Mouse (Mus musculus): Measurements from ENCODE around the gene Frmd4b. TPM values are rescaled to one million over a fixed set of nuclear protein-coding genes. Genes with fewer than 3 reads are reported as not detected.

The Frmd4b gene
- polyA plus RNA-seq, 1 experiment from 2014 or later: 14.0 TPM

DNA sequence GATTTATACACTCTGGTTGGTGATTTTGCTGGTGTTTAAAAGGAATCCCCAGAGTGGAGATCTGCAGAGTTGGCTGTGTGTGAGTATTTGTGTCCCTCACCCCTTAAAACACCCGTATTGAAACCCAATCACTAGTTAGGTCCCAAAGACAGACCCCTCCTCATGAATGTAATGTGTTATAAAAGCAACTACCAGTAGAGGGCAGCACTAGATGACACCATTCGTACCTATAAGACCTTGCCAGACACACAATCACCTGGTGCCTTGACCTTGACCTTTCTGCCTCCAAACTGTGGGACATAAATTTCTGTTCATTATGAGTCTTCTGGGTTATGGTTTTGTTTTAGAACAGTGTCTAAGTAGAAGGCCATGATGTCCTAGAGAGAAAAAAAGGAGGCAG lies 96.8 kb downstream of the Frmd4b start:
- H3K4me3 ChIP-seq (replicated peaks; ENCODE audit: low read depth, low read length): no peak overlapping the region
- ATAC-seq (replicated peaks; ENCODE audit: low FRiP score, low read depth): no peak
- H3K9me3 ChIP-seq (replicated peaks; ENCODE audit: low read length): no peaks in the 10 kb centered on the region
- WGBS: 51% methylated on average over 2 of the region's 2 CpGs
- no peak overlapping the region for H3K27ac ChIP-seq
- peak; percentile 58 for TF ChIP-seq CTCF (IDR thresholded peaks at IDR 0.05; ENCODE audit: low read depth)
- H3K36me3 ChIP-seq (ENCODE audit: insufficient read depth, low read length): no peaks in the 10 kb centered on the region
- peaks cover 7% of the 10 kb centered on the region; the same call in 1 of the 2 replicates for H3K4me1 ChIP-seq (replicated peaks; ENCODE audit: insufficient read depth, low read length)
- peak; percentile 43 for DNase-seq (ENCODE audit: low spot score)
- H3K9ac ChIP-seq (ENCODE audit: low read depth, low read length): no peak overlapping the region
- no peaks in the 10 kb centered on the region for H3K27me3 ChIP-seq (ENCODE audit: insufficient read depth, low read length)
- no peak overlapping the region for H3K4me2 ChIP-seq (ENCODE audit: low read length)

DNA sequence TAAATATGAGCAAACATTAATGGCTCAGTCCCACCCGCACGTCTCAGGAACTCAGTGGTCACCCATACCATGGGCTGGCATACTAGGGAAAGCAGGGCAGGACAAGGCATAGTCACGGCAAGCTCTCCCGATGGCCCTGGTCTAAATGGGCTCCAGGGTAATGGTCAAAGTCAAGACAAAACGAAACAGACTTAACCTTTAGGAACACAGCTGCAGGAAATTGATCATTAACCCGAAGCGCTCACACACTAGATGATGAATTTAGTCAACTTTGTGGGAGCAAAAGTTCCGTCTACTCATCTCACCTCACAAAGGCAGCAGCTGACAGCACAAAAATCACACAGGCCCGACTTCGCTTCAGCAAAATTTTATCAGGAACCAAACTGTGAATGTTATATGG lies 97.8 kb downstream of the Frmd4b start:
- no peak overlapping the region for H3K4me2 ChIP-seq (ENCODE audit: low read length)
- H3K27me3 ChIP-seq (ENCODE audit: insufficient read depth, low read length): no peaks in the 10 kb centered on the region
- WGBS: 72% methylated on average over 10 of the region's 10 CpGs
- no peak overlapping the region for H3K9ac ChIP-seq (ENCODE audit: low read depth, low read length)
- H3K27ac ChIP-seq: no peak overlapping the region
- H3K4me1 ChIP-seq (replicated peaks; ENCODE audit: insufficient read depth, low read length): peaks cover 7% of the 10 kb centered on the region; the same call in 1 of the 2 replicates
- no peaks in the 10 kb centered on the region for H3K9me3 ChIP-seq (replicated peaks; ENCODE audit: low read length)
- ATAC-seq (replicated peaks; ENCODE audit: low FRiP score, low read depth) (no peak), DNase-seq (ENCODE audit: low spot score) (no peak)
- H3K4me3 ChIP-seq (replicated peaks; ENCODE audit: low read depth, low read length): no peak overlapping the region
- TF ChIP-seq CTCF (IDR thresholded peaks at IDR 0.05; ENCODE audit: low read depth): no peak
- no peaks in the 10 kb centered on the region for H3K36me3 ChIP-seq (ENCODE audit: insufficient read depth, low read length)

DNA sequence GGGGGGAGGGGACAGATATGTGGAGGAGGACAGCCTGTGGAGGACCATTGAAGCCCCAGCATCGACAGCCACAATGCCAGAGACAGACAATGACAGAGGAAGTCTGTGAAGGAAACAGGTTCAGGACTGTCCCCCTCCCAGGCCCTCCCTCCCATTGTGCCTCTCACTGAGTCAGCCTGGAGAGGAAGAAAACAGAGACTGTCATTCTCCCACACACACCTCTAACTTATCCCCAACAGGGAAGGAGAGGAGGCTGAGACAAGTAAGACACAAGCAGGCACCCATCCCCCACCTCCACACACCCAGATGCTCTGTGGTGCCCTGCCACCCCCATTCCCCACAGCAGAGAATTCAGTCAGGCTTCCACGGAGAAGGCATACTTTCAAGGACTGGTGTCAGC lies 98.9 kb downstream of the Frmd4b start:
- Histone ChIP-seq H3K4me1 (replicated peaks; ENCODE audit: insufficient read depth, low read length) (peaks cover 7% of the 10 kb centered on the region; the same call in 1 of the 2 replicates), H3K27me3 (ENCODE audit: insufficient read depth, low read length) (no peaks in the 10 kb centered on the region), H3K4me3 (replicated peaks; ENCODE audit: low read depth, low read length) (no peak overlapping the region), H3K4me2 (ENCODE audit: low read length) (no peak overlapping the region), H3K27ac (0 out of 2 replicates have a peak overlapping the region, but pooled peaks have one; percentile 15), H3K36me3 (ENCODE audit: insufficient read depth, low read length) (no peaks in the 10 kb centered on the region), H3K9me3 (replicated peaks; ENCODE audit: low read length) (no peaks in the 10 kb centered on the region), H3K9ac (ENCODE audit: low read depth, low read length) (no peak overlapping the region)
- ATAC-seq (replicated peaks; ENCODE audit: low FRiP score, low read depth) (0 out of 2 replicates have a peak, but pooled peaks have one; percentile 33), DNase-seq (ENCODE audit: low spot score) (no peak)
- TF ChIP-seq CTCF (IDR thresholded peaks at IDR 0.05; ENCODE audit: low read depth): no peak
- 14% methylated on average over 2 of the region's 2 CpGs for WGBS

DNA sequence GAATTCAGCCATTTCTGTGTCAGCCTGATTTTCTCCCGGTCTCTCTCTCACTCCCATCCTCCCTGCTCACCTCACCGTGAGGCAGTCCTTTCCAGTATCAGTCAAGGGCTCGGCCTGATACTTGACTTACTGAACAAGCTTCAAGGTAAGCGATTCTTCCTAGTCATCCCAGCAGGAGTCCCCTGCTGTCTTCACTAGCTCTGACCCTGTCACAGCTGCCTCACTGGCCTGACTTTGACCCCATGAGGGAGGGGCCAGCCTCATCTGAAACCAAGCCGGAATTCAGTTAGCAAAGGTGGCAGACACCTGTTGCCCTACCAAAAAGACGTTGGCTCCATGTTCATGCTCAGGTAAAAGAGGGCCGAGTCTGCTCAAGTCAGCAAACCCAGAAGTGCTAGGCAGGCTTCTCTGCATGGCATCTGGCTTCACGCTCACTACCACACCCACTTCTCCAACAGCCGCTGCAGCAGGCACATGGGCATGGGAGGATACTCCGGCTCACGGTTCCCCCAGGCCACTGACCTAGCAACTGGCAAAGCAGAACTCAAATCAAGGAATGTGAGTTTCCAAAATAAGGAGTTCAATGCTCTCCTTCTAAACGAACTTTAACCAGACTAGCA lies 99.6 kb downstream of the Frmd4b start:
- Histone ChIP-seq H3K9ac (ENCODE audit: low read depth, low read length) (0 out of 2 replicates have a peak overlapping the region, but pooled peaks have one; percentile 2), H3K4me3 (replicated peaks; ENCODE audit: low read depth, low read length) (no peak overlapping the region), H3K4me2 (ENCODE audit: low read length) (no peak overlapping the region), H3K9me3 (replicated peaks; ENCODE audit: low read length) (no peaks in the 10 kb centered on the region), H3K4me1 (replicated peaks; ENCODE audit: insufficient read depth, low read length) (peaks cover 7% of the 10 kb centered on the region; the same call in 1 of the 2 replicates), H3K27ac (no peak overlapping the region), H3K27me3 (ENCODE audit: insufficient read depth, low read length) (no peaks in the 10 kb centered on the region), H3K36me3 (ENCODE audit: insufficient read depth, low read length) (no peaks in the 10 kb centered on the region)
- DNase-seq (ENCODE audit: low spot score): no peak
- no peak for TF ChIP-seq CTCF (IDR thresholded peaks at IDR 0.05; ENCODE audit: low read depth)
- WGBS: 47% methylated on average over 12 of the region's 12 CpGs
- ATAC-seq (replicated peaks; ENCODE audit: low FRiP score, low read depth): 0 out of 2 replicates have a peak, but pooled peaks have one; percentile 31

DNA sequence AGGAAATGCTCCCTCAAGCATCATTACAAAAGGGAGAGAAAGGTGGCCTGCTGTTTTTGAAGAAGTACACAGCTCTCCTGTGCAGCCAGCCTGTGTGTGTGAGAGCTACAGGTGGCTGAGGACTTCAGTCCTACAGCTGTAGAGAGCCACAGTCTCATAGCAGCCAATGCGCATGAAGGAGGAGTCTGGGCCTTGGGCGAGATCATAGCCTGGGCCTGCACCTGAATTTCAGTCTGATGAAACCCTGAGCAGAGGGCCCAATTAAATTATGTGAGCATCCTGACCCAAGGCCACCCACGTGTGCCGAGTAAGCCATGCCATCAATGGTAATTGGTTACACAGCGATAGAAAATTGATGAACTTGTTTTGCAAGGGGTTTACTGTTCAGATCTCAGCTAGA lies 100.4 kb downstream of the Frmd4b start:
- Histone ChIP-seq H3K4me3 (replicated peaks; ENCODE audit: low read depth, low read length) (no peak overlapping the region), H3K36me3 (ENCODE audit: insufficient read depth, low read length) (no peaks in the 10 kb centered on the region), H3K4me1 (replicated peaks; ENCODE audit: insufficient read depth, low read length) (peaks cover 7% of the 10 kb centered on the region; the same call in 1 of the 2 replicates), H3K27me3 (ENCODE audit: insufficient read depth, low read length) (no peaks in the 10 kb centered on the region), H3K9me3 (replicated peaks; ENCODE audit: low read length) (no peaks in the 10 kb centered on the region), H3K9ac (ENCODE audit: low read depth, low read length) (no peak overlapping the region), H3K4me2 (ENCODE audit: low read length) (no peak overlapping the region), H3K27ac (no peak overlapping the region)
- ATAC-seq (replicated peaks; ENCODE audit: low FRiP score, low read depth) (no peak), DNase-seq (ENCODE audit: low spot score) (no peak)
- TF ChIP-seq CTCF (IDR thresholded peaks at IDR 0.05; ENCODE audit: low read depth): no peak
- 80% methylated on average over 5 of the region's 5 CpGs for WGBS

DNA sequence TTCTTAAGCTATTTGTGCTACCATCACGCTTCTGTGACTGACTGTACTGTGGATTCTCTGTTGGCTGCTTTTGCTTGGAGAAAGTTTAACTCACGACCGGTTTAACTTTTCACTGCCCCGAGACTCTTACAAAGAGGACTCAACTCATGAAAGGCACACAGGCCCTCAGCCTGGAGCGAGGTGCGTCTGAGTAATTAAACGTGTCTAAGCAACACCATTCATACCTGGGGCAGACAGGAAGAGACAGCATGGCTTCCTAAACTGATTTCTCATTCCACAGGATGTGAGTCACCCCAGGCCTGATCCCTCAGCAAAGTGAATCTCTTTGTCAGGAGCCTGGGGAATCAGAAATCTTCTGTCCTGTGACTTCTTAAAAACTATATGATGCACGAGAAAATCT lies 106.6 kb downstream of the Frmd4b start:
- Histone ChIP-seq H3K27ac (0 out of 2 replicates have a peak overlapping the region, but pooled peaks have one; percentile 1), H3K4me3 (replicated peaks; ENCODE audit: low read depth, low read length) (no peak overlapping the region), H3K4me2 (ENCODE audit: low read length) (no peak overlapping the region), H3K27me3 (ENCODE audit: insufficient read depth, low read length) (no peaks in the 10 kb centered on the region), H3K9ac (ENCODE audit: low read depth, low read length) (no peak overlapping the region), H3K4me1 (replicated peaks; ENCODE audit: insufficient read depth, low read length) (peaks cover 3% of the 10 kb centered on the region; the same call in 1 of the 2 replicates), H3K9me3 (replicated peaks; ENCODE audit: low read length) (no peaks in the 10 kb centered on the region), H3K36me3 (ENCODE audit: insufficient read depth, low read length) (no peaks in the 10 kb centered on the region)
- DNase-seq (ENCODE audit: low spot score) (no peak), ATAC-seq (replicated peaks; ENCODE audit: low FRiP score, low read depth) (no peak)
- 43% methylated on average over 8 of the region's 8 CpGs for WGBS
- TF ChIP-seq CTCF (IDR thresholded peaks at IDR 0.05; ENCODE audit: low read depth): no peak
